Mouse (Mus musculus) thymus, adult 2 months (tissue): ENCODE measurements around the gene Gm20388.

ENCODE experiments used
- CTCF ChIP-seq: fragments of 200-500 bp; IDR thresholded peaks from 2 replicates; pipeline ENCODE4 v1.5.1; 2012; ENCODE audit warnings: mild to moderate bottlenecking, control low read depth, low read length, moderate library complexity, borderline replicate concordance; ENCODE audit not compliant: control insufficient read depth, poor library complexity, insufficient read depth; ENCODE audit errors: extremely low read depth
- POLR2A ChIP-seq: fragments of 200-500 bp; IDR thresholded peaks from 2 replicates; pipeline ENCODE4 v1.6.1; 2012; ENCODE audit warnings: mild to moderate bottlenecking, low read length, control low read depth, moderate library complexity; ENCODE audit not compliant: control insufficient read depth, poor library complexity, insufficient read depth; ENCODE audit errors: extremely low read depth

- TF ChIP-seq CTCF (no peak), POLR2A (no peak)
Observed at GRCm38 (mm10) chr8:121092141-121092540, 1181.5 kb downstream of the Gm20388 start.
